Mouse (Mus musculus): Measurements from ENCODE around the gene Garem2.

Garem2 gene

GRCm38 (mm10) chr5:30154013-30154412 lies 49.1 kb downstream of the Garem2 start:
- no peak for DNase-seq (ENCODE audit: low spot score)

GRCm38 (mm10) chr5:30154474-30155394 lies 49.8 kb downstream of the Garem2 start, which contains the start of the genes Hadha and Hadhb:
Hadha (minus strand) TSS chr5:30155162.
Hadhb (plus strand) TSS chr5:30155248.
- DNase-seq (ENCODE audit: low spot score): peak; percentile 98

- DNase-seq (ENCODE audit: low spot score): no peak
Observed at GRCm38 (mm10) chr5:30155395-30155792, 50.4 kb downstream of the Garem2 start.

GRCm38 (mm10) chr5:30155821-30156629 lies 51.1 kb downstream of the Garem2 start:
- DNase-seq (ENCODE audit: low spot score): no peak

- no peak for DNase-seq (ENCODE audit: low spot score)
Observed at GRCm38 (mm10) chr5:30159601-30160000, 54.6 kb downstream of the Garem2 start.

- DNase-seq (ENCODE audit: low spot score): no peak
Observed at GRCm38 (mm10) chr5:30161836-30162235, 56.9 kb downstream of the Garem2 start.

- DNase-seq (ENCODE audit: low spot score): no peak
Observed at GRCm38 (mm10) chr5:30162339-30162738, 57.4 kb downstream of the Garem2 start.

GRCm38 (mm10) chr5:30165234-30165946 lies 60.4 kb downstream of the Garem2 start:
- no peak for DNase-seq (ENCODE audit: low spot score)

Measured in ovary, postnatal 10 days (tissue).